Mouse (Mus musculus) CD4-positive helper T cell, adult 2 months (primary cell): ENCODE data around the gene Thyn1.
A peak's percentile ranks its signal among the peaks of the same experiment; 100 is the strongest.

ENCODE experiments used
- DNase-seq: peaks from one replicate; pipeline ENCODE4 v3.0.0-alpha.2; 2012; ENCODE audit warnings: low read depth, missing footprints, low spot score

Gene Thyn1

GRCm38 (mm10) chr9:27029828-27030762 lies 30.6 kb downstream of the Thyn1 start, which contains the start of the genes Vps26b and Ncapd3:
Gene Vps26b (minus strand): TSS chr9:27030065.
Gene Ncapd3 (plus strand): TSS chr9:27030175.
- DNase-seq: peak; percentile 97

GRCm38 (mm10) chr9:27030763-27031100 lies 31.2 kb downstream of the Thyn1 start:
- DNase-seq: no peak

- peak; percentile 52 for DNase-seq
Observed at GRCm38 (mm10) chr9:27043892-27044291, 44.4 kb downstream of the Thyn1 start.

DNA sequence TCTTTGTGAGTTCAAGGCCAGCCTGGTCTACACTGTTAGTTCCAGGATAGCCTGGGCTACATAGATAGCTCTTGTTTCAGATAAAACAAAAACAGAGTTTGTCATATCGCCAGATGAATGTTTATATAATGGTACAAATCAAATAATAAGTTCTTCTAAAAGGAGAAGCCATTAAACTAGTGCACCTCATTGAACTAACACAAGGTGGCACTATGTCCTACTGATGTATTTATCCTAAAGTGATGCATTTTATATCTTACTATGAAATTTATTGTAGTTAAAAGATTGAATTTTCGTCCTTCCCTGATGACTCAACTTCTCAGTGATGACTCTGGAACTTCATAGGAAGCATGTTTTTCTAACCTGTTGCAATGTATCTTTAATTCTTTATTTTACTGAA lies 50.0 kb downstream of the Thyn1 start:
- DNase-seq: no peak
